Mouse (Mus musculus) mouse trophoblast stem cell (cell line): ENCODE results near the gene C3ar1.

Source experiments
- in situ Hi-C, 2 experiments: fragments of 300-500 bp; cut with MseI, MboI; formaldehyde crosslinking; loops; 2 replicates in 1 of 2; 3 replicates in 1 of 2; pipeline ENCODE4 v1.15.1; 2025

C3ar1 gene

GRCm38 (mm10) chr6:122855955-122856354, at the start of gene C3ar1:
Gene C3ar1 (minus strand): TSS chr6:122856161.
- in situ Hi-C loops, result no loop called here

DNA sequence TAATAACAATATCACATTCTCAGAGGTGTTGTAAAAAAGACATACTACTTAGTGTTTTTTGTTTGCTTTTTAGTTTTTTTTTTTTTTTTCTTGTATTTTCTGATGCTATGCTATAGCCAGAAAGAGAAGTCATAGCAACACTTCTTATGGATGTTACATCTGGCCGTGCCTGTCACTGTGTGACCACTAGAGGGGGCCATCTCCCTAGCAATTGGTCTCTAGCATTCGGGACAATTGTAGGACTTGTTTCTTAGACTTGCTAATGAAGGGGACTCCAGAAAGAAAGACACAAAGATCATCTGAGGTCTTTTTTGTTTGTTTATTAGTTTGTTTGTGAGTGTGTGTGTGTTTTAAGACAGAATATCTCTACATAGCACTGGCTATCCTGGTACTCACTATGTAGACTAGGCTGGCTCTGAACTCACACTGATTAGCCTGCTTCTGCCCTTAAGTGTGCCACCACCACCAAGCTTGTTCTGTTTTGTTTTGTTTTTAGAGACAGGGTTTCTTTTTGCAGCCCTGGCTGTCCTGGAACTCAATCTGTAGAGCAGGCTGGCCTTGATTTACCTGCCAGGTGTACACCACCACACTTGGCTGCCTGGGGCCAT, 36.6 kb upstream of the C3ar1 start:
- in situ Hi-C loops, result loop anchor here (5.0 to 10.0 kb wide), 3 partner anchors 112 to 362 kb away; no protein-coding TSS in a partner anchor

GRCm38 (mm10) chr6:122889599-122889998, 33.6 kb upstream of the C3ar1 start:
- in situ Hi-C loops, result no loop called here

DNA sequence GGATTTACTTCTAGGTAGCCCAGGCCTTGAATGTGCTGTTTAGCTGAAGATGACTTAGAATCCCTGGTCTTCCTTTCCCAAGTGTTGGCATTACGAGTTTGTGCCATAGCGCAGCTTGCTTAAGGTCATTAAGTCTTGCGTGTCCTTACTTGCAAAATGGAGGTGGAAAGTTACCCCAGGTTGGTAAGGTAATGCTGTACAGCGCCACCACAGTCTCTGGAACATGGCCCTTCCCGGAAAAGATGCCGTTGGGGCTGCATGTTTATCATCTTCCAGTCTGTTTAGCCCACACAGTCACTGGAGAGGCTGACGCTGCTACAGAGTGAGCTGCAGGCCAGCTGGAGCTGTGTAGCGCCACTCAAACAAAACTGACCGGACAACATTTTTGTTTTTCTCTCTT, 27.6 kb upstream of the C3ar1 start:
- in situ Hi-C loops, result no loop called here

DNA sequence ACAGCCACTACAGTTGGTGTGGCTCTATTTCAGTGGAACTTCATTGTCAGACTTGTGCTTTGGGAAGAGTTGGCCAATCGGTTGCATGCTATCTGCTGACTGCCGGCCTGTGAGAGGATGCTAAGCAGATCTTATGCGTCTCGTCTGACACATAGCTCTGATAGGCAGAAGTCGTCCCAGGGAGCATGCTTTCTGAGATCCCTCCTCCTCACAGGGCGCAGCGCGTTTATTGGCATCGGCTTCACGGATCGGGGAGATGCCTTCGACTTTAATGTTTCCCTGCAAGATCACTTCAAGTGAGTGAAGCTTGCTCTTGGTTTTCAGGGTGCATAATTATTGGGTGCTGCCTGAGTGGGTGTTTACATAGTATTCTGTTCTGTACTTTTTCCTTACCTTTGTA, 25.3 kb upstream of the C3ar1 start:
- in situ Hi-C loops, result no loop called here

GRCm38 (mm10) chr6:122879781-122880505, 24.0 kb upstream of the C3ar1 start:
- in situ Hi-C loops, result no loop called here

- in situ Hi-C loops, result no loop called here
These were observed 23.3 kb upstream of the C3ar1 start for GRCm38 (mm10) chr6:122879141-122879735.

GRCm38 (mm10) chr6:122874720-122875389, 18.9 kb upstream of the C3ar1 start:
- in situ Hi-C loops, result loop anchor here in 1 of 2 experiments (5.0 kb wide), 1 partner anchor 63 kb away; no protein-coding TSS in a partner anchor

DNA sequence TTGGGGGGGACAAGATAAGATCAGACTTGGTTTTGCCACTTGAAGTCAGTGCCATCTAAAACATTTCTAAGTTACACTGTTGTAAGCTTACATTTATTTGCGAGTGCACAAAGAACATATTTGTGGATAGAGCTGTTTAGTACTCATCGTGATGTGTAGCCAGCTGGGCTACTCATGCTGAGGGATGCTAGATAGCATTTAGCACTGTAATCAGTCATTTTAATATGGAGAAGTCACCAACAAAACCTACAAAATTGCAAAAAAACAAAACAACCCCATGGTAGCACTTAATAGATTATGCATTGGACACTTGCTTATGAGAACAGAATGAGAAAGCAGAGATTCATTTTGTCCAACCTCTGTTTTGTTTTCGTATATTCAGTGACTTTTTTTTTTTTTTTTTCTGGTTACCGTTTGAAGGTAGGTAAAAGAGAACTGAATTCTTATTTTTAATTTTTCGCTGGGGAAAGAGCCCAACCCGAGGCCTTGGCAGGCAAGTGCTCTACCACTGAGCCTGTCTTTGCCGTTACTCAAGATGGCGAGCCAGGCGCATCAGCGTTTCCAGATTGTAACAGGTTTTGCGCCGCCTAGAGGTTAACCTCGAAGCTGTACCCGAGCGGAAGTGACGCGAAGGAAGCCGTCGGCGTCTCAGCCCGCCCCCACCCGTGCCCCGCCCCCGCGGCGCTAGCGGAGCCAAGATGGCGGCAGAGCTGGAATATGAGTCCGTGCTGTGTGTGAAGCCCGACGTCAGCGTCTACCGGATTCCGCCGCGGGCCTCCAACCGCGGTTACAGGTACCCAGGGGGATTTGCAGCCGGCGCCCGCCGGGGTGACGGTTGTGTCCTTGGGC, 18.1 kb upstream of the C3ar1 start, which contains the start of gene Necap1:
Gene Necap1 (plus strand): TSS at position 604 of the 849 bp plus-strand sequence.
- in situ Hi-C loops, result loop anchor here in 1 of 2 experiments (5.0 kb wide), 1 partner anchor 62 kb away; no protein-coding TSS in a partner anchor

DNA sequence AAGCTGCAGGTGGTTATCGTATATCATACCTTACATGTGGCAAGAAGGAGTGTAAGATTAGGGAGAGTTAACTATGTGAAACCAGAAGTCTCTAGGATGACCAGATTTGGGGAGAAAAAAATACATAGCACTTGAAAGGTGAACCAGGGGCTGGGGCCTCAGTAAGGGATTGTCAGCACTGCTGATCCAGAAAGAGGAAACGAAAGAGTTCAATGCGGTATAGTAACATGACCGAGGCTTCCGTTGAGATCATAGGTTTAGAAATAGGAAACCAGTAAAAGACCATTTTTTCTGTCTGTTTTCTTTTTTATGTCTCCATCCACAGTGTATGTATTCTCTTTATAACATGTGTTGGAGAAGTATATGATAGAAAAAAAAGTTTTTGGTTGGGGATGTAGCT, 16.8 kb upstream of the C3ar1 start:
- in situ Hi-C loops, result loop anchor here in 1 of 2 experiments (5.0 kb wide), 1 partner anchor 60 kb away; no protein-coding TSS in a partner anchor

DNA sequence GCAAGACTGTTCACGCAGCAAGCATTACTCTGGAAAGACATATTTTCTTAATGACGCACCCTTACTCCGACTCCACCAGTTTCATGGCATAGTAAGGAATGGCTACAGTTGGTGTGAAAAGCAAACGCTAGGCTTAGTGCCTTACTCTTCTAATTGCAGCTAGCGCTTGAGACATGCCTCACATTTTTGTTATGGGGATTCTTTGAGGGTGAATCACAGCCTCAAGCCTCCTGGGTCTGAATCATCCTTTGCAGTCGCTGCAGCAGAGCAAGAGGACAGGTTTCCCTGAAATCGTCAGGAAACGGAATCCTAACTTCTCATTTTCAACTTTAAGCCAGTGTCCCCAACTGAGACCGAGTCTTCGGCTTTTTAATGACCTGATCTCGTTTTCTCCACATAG, 13.9 kb upstream of the C3ar1 start:
- in situ Hi-C loops, result loop anchor here in 1 of 2 experiments (5.0 kb wide), 1 partner anchor 58 kb away; no protein-coding TSS in a partner anchor

DNA sequence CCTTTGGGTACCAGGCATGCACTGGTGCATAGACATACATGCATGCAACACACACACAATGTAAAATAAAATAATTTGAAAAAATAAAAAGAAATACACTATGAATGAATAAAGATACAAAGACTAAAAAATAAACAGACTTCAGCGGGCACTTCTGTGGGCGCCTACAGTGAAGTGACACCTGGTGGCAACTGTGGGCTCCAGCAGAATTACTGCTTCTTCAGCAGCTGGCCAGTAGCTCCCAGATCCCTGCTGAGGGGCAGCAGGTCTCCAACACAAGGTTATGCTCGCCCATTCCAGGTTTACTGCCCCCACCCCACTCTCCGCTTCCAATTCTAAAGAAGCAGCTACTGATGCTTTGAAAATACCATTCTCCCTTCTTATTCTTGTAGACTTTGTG, 12.0 kb upstream of the C3ar1 start:
- in situ Hi-C loops, result no loop called here

- in situ Hi-C loops, result no loop called here
These were observed 6.9 kb upstream of the C3ar1 start for GRCm38 (mm10) chr6:122862871-122863270.

- in situ Hi-C loops, result no loop called here
These were observed 6.5 kb upstream of the C3ar1 start for GRCm38 (mm10) chr6:122862434-122862833.

GRCm38 (mm10) chr6:122854552-122854951, 1.4 kb downstream of the C3ar1 start:
- in situ Hi-C loops, result no loop called here

DNA sequence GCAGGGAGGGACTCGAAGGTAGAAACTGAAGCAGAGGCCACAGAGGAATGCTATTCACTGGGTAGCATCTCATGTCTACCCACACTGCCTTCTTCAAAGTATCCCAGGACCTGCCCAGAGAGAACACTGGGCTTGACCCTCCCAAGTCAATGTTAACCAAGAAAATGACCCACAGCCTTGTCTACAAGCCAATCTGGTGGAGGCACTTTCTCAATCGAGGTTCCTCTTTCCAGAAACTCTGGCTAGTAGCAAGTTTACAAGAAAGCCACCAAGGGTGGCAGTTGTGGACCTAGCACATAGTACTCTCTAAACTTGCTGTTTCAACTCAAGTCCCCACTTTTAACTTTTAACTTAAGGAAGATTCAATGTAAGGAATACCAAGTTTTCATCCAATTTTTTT, 3.3 kb downstream of the C3ar1 start:
- in situ Hi-C loops, result no loop called here

- in situ Hi-C loops, result no loop called here
These were observed 12.2 kb downstream of the C3ar1 start for GRCm38 (mm10) chr6:122843759-122844158.

- in situ Hi-C loops, result no loop called here
These were observed 18.4 kb downstream of the C3ar1 start for GRCm38 (mm10) chr6:122837539-122837938.

- in situ Hi-C loops, result no loop called here
These were observed 19.0 kb downstream of the C3ar1 start for GRCm38 (mm10) chr6:122836974-122837373.

DNA sequence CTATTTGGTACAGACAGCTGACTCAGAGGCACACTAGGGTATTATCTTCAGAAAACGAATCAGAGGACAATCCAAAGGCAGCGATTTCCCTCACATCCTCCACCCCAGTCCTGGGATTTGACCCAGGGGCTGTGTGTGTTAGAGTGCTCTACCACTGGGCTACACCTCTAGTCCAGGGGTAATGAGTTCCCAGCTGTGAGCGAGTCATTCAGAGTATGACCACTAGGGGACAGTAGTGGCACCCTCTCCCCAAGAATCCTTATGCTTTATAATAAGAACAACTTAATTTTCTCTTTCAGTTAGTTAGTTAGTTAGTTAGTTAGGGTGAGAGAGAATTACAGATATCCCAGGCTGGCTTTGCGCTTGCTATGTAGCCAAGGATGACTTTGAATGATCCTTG, 21.6 kb downstream of the C3ar1 start:
- in situ Hi-C loops, result no loop called here

DNA sequence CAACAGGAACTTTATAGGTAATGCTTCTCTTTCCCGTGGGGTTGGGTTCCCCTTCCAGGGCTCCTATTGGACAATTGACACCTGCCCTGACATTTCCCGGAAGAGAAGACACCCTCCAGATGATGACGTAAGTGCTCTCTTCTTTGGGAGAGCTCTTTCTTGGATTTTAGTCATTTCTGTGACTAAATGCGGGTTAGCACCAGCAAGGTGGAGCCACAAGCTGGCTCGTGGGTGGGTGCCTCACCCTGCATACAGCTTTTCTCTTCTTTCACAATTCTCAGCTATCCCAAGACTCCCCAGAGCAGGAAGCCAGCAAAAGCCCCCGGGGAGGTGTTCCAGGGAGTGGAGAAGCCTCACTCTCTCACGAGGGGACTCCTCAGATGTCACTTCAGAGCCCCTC, 23.1 kb downstream of the C3ar1 start:
- in situ Hi-C loops, result no loop called here
